Mouse (Mus musculus) brain, adult 2 months (tissue): Measurements from ENCODE around the gene Dnajc13.

Experiments used
- DNase-seq: peaks from one replicate; pipeline ENCODE4 v3.0.0; 2011; ENCODE audit warnings: low read depth, low spot score

The Dnajc13 gene

GRCm38 (mm10) chr9:104262823-104263352, at the start of gene Dnajc13:
Gene Dnajc13, minus strand, starts transcription at chr9:104262930.
- DNase-seq = peak; percentile 98

GRCm38 (mm10) chr9:104306734-104307133, 44.0 kb upstream of the Dnajc13 start:
- DNase-seq = peak; percentile 77

GRCm38 (mm10) chr9:104305333-104306111, 42.8 kb upstream of the Dnajc13 start:
- DNase-seq = no peak

GRCm38 (mm10) chr9:104304800-104305199, 42.1 kb upstream of the Dnajc13 start:
- DNase-seq = no peak

GRCm38 (mm10) chr9:104304376-104304775, 41.6 kb upstream of the Dnajc13 start:
- no peak for DNase-seq

- DNase-seq = no peak
Measured at GRCm38 (mm10) chr9:104300569-104300968, 37.8 kb upstream of the Dnajc13 start.

- no peak for DNase-seq
Measured at GRCm38 (mm10) chr9:104297041-104297440, 34.3 kb upstream of the Dnajc13 start.

- DNase-seq = no peak
Measured at GRCm38 (mm10) chr9:104284934-104285333, 22.2 kb upstream of the Dnajc13 start.

GRCm38 (mm10) chr9:104282536-104282935, 19.8 kb upstream of the Dnajc13 start:
- no peak for DNase-seq

GRCm38 (mm10) chr9:104281737-104282136, 19.0 kb upstream of the Dnajc13 start:
- DNase-seq = no peak

GRCm38 (mm10) chr9:104280725-104281495, 18.2 kb upstream of the Dnajc13 start:
- DNase-seq = no peak

- DNase-seq = peak; percentile 57
Measured at GRCm38 (mm10) chr9:104277528-104278162, 14.9 kb upstream of the Dnajc13 start.

GRCm38 (mm10) chr9:104275084-104275785, 12.5 kb upstream of the Dnajc13 start:
- DNase-seq = no peak

- no peak for DNase-seq
Measured at GRCm38 (mm10) chr9:104272057-104272456, 9.3 kb upstream of the Dnajc13 start.

- DNase-seq = peak; percentile 39
Measured at GRCm38 (mm10) chr9:104271642-104272041, 8.9 kb upstream of the Dnajc13 start.

- peak; percentile 59 for DNase-seq
Measured at GRCm38 (mm10) chr9:104269944-104270343, 7.2 kb upstream of the Dnajc13 start.

GRCm38 (mm10) chr9:104269349-104269871, 6.7 kb upstream of the Dnajc13 start:
- DNase-seq = peak; percentile 73

GRCm38 (mm10) chr9:104264567-104264966, 1.8 kb upstream of the Dnajc13 start:
- no peak for DNase-seq

- DNase-seq = peak; percentile 35
Measured at GRCm38 (mm10) chr9:104262016-104262762, 541 bp downstream of the Dnajc13 start.

GRCm38 (mm10) chr9:104260306-104260705, 2.4 kb downstream of the Dnajc13 start:
- no peak for DNase-seq
